Mouse (Mus musculus) left cerebral cortex, postnatal 10 days (tissue): ENCODE results near the gene Grhl1. TPM values are rescaled to one million over a fixed set of nuclear protein-coding genes. Genes with fewer than 3 reads are reported as not detected.
"Not testable (repeated sequence)": the region's sequence is repeated elsewhere in the genome, so short reads cannot be mapped to it uniquely, and the experiment has no call there.

Source experiments
- DNase-seq, 2 experiments: peaks; one replicate each; pipeline ENCODE4 v3.0.0; 2021 to 2022; ENCODE audit warnings: low spot score in 2 of 2, mixed read lengths in 1 of 2; ENCODE audit errors: extremely low spot score in 1 of 2
- intact Hi-C: fragments of 180-260 bp; cut with DNase I; formaldehyde crosslinking; loops from one replicate; pipeline ENCODE4 v1.15.1; 2025
- total RNA-seq, 2 experiments: library from RNA; stranded (reverse); gene quantifications; 2 replicates each; pipeline ENCODE4 v1.2.3; 2021

Grhl1 gene
- total RNA-seq, 2 experiments from 2014 or later, result 7.9 to 9.5 TPM

DNA sequence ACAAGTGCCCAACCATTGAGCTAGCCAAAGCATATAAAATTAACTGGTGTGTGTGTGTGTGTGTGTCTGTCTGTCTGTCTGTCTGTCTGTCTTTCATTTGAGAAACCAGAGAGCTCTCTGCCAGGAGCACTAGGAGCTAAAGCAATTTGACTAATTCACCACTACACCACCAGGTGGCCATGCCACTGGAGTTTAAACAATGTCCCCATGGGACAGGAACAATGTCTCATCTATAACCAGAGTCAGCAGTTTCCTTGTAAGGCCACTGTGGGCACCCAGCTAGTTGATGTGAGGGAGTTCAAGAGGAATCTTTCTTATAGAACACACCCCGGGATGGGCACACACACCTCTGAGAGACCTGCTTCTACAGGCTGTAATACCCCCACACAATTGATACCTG lies 58.1 kb downstream of the Grhl1 start:
- intact Hi-C loops, result no loop called here
- no peak for DNase-seq

DNA sequence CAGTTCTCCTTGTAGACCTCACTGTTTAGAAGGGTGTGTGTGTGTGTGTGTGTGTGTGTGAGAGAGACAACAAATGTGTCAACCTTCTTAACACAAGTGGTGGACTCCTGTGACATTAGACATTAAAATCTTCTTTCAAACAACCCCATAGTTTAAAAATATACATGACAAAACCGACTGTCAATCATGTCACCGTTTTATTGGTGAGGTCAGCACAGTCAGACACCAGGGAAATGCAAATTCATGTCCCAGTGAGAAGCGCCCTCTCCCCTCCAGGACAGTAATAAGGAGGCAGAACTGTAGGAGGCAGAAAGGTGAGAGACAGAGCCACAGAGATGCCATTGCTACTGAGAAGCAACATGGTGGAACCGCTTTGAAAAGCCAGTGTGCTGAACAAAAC lies 60.3 kb downstream of the Grhl1 start:
- DNase-seq, result no peak
- intact Hi-C loops, result no loop called here

DNA sequence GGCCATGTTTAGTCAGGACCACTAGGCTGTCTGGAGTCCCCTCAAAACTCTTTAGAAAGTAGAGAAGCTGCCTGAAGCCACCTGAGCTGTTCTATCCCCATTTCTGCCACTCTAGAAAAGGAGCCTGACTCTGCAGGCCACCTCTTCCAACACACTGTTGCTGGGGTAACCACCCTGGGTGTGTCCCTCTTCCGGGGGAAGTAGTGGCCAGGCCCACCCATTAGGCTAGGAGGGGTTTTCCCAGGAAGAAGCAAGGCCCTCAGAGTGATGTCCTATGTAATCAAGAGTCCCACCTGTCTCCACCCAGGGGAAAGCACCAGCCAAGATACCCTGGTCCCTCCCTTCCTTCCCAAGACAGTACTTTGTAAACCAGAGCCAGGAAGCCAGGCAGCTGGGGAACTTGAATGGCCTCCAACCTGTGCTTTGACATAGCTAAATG lies 61.7 kb downstream of the Grhl1 start:
- intact Hi-C loops, result no loop called here
- peak in 1 of 2 experiments; percentile 58 for DNase-seq

DNA sequence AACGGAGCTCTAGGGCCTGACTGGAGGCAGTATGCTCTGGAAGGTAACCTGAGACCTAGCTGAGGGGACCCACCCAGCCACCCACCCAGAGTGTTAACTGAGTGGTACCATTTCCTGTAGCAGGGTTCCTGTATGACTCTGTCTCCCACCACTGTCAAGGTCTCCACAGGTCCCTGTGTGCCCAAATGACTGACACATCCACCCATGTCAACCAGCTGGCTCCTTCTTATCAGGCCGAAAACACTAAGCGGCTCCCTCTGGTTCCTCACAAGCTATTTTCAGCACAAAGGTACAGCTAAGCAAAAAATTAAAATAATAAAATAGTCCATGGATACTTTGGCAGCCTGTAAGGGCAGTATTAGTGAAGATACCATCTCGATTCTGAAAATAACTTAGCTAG lies 62.1 kb downstream of the Grhl1 start:
- intact Hi-C loops, result no loop called here
- DNase-seq, result no peak

DNA sequence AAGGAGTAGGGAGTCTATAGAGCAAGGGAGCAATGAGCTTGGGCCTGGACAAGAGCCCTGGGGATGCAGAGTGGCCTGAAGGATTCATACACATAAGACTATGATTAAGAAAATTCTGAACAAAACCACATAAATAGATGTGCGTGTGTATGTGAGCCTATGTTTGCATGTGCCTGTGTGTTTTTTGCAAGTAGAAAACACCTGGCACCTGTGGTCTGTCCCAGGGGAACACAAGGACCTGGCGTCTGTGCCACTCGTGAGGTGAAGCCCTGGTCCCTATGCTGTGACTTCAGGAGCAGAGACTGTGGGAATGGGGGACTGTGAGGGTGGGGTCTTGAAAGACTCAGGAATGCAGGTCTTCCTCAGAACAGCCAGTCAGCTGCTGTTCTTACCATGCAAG lies 62.6 kb downstream of the Grhl1 start:
- intact Hi-C loops, result no loop called here
- DNase-seq, result no peak

DNA sequence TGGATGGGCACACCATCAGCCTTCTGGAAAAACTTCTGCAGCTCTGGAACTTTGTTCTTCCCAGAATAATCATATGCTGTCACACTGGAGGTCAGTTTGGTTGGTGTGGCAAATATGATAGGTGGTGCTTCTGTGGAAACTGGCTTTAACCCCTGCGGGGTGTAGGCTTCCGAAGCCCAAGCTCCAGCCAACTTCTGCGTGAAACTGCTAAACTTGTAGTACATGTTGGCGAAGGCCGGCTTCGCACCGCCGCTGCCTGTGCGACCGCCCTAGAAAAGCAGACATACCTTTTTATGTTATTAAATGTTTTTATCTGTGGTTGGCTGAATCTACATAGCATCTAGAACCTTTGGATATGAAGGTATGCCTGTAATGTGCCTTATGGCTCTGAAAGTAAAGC lies 66.7 kb downstream of the Grhl1 start:
- intact Hi-C loops, DNase-seq: not testable (repeated sequence)

DNA sequence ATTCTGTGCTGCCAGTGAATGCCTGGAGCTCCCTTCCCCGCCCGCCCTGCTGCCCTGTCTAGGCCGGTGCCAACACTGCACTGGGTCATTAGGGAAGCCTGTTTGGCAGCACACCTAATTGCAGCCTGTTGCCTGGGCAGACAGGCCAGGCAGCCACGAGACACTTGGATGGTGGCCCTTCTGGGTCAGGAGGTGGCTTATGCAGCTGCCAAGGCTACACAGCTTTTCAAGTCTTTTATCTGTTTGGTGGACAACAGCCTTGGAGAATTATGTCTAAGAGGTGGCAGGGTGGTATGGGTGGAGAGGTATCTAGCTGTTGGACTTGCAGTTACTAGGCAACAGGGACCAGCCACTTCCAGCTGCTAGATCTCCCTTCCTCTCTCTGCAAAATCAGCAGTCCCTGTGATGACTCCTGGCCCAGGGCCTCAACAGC lies 70.3 kb downstream of the Grhl1 start:
- peak; percentile 69 to 80 for DNase-seq
- intact Hi-C loops, result no loop called here

DNA sequence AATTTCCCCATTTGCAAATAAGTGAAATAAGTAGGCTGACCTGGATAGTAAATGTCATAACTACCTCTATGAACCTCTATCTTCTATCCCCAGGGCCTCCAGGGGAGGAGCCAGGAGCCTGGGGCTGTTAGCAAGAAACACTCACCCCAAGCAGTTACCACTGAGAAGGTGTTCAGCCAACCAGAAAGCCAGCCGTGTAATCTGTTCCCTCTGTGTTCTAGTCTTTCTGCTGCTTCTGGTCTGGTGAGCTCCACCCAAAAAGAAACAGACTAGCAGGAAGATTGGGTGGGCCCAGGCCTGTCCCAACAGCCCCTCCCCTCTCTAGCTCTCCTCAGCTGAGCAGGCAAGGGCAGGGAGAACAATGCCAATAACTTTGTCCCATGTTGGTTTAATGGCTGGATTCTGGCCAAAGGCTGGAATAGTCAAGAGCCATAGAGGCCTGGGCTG lies 72.1 kb downstream of the Grhl1 start:
- DNase-seq, result peak in 1 of 2 experiments; percentile 42
- intact Hi-C loops, result no loop called here

DNA sequence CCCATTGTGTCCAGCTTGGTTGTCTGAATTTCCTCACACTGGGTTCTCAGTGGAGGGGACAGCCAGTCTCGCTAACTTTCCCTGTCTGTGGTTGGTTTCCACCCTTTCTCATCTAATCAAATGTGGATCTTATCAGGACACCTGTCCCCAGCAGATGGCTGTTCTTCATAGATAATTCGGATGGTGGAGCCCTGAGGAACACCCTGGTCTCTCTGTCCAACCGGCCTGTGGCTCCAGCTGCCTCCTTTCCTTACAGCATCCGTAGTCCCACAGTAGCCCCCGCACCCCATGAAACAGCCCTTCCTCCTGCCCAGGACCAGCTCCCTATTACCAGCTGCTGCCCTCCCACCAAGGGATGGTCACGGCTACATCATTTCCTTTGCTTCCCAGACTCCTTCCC lies 73.8 kb downstream of the Grhl1 start:
- intact Hi-C loops, result no loop called here
- no peak for DNase-seq

DNA sequence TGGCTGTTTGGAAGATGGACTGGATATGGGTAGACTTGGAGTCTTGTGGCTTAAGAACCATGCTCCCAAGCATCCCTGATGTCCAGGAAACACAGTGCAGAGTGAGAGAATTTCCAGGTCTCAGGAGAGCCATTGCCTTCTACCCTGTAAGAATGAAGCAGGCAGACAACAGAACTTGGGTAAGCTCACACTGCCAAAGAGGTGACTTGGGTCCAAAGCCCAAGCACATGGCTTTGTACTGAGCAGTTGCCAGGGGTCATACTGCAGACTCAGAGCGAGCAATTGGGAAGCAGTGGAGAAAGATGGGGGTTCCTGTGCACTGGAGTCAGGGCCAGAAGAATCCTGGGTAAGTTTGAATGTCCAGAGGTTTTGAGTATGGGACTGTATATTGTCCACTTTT lies 76.0 kb downstream of the Grhl1 start:
- intact Hi-C loops, result no loop called here
- DNase-seq, result no peak

DNA sequence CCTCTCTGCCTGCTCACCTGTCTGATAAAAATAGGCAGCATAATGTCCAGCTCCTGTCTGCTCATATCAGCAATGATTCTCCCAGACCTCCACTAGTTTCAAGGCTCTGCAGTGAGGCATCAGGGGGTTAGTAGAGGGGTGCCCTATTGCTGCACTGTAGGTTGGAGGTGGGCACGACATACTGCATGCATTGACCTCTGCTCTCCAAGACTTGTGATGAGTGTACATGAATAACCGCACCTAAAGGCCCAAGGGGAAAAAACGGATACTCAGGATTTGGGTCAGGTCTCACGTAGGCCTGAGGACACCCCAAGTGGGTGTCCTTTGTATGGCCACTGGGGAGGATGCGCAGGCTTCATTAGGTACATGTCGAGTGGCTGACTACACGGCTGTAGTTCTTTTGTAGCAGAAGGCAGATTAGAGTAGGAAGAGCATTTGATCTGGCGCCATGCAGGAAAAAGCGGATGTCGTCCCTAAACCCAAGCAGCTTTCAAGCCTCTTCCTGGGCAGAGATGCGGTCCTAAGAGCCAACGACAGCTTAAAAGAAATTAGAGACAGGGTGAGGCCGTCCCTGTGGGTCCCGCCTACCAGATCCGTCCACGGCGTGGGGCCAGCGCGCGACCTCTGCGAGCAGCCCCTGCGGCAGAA lies 78.5 kb downstream of the Grhl1 start:
- no peak for DNase-seq

DNA sequence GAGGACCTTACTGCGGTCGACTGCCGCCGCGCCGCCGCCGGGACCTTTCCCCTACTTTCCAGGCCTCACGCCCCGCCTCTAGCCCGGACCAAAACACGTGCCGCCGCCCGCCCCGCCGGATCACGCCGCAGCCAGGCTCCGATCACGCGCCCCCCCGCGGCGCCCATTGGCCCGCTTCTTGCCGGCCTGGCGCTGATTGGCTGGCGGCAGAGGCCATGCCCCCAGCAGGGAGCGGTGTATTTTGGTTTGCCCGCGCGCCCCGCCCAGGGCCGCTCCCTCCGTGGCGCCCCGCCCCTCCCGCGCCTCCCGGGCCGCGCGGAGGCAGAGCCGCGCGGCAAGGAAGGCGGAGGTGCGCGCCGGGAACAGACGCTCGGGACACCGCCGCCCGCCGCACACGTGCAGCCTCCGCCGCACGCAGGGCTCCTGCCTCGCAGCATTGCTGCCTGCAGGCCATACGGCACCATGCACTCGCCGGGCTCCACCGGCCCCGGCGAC lies 79.0 kb downstream of the Grhl1 start, which contains the start of gene Klf11:
Klf11 (plus strand) TSS at position 212 of the 495 bp plus-strand sequence.
- intact Hi-C loops, result no loop called here
- DNase-seq, result peak; percentile 95 to 99

More for the DNA sequence above, 78.5 kb downstream of the Grhl1 start:
- intact Hi-C loops, result no loop called here

DNA sequence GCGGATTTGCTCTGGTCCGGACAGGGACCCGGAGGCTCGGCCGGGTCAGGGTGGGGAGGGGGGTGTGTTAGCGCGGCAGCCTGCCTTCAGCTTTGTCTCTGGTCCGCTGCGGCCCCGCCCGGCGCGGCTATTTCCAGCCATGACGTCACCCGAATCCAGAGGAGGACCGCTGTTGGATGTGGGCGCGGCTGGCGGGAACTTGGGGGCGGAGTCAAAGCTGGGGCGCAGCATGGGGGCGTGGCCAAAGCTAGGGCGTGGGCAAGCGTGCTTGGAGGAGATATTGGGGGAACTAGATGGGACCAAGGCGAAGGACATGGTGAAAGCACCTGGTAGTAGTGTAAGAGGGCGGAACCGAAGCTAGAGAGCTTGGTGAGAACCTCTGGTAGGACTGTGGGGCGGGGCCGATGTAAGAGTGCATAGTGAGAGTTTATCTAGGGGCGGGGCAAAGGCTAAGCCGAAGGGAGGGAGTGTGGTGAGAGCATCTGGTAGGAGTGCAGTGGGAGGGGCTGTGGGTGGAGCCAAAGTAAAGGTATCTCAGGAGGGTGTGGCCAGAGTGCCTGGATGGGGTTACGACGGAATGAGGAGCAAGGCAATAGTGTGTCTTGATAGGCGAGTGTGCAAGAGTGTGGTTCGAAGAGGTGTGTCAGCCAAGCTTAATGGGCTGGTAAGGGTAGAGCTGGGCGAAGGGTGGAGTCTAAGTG lies 79.7 kb downstream of the Grhl1 start:
- intact Hi-C loops, result no loop called here
- peak; percentile 87 to 97 for DNase-seq

DNA sequence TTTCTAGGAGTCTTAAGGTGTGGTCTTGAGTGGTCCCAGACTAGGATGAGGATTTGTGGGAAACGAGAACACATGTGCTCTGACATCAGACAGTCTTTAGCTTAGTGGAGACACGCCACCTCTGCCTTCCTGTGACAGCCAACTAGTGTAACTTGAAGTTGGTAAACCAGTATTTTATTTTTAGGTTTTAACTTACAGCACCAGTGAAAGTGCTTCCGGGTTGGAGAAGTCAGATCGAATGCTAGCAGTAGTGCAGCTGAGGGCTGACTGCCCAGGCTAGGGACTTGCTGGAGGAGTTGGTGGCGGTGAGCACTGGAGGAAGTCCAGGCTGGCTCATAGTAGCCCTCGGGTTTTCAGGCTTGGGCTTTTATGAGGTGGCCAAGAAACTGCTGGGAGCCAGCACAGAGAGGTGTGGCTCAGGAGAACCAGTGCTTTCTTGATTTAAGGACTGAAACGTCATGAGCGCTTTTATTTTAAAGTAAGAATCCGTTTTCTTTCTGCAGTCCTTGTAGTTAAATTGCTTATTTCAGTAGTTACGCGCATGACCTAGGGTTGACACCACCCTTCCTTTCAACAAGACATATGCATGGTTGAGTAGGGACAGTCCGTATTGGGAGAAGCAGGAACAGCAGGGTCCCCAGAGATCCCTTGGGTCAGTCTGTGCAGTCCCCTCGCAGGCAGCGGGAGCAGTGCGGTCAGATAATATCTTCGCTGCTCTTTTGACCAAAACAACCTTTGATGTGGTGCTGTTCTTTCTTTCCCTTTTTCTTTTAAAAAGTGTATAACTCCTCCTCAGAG lies 82.2 kb downstream of the Grhl1 start:
- intact Hi-C loops, result no loop called here
- DNase-seq, result no peak

DNA sequence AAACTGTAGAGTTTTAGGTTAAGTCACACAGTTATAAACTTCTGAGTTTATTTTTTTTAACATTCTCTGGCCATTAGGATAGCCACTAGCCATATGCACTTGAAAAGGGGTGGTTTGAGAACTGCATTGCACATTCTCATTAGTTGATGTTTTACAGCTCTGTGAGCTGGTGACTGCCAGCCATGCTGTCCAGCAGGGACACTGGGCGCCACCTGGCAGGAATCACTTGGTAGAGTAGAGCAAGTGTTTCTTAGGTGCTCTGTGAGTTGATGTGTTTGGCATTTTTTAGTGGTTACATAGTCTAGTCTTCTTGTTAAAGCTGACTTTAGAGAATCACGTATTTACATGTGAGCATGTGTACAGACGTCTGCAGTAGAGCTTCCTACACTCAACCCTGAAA lies 84.4 kb downstream of the Grhl1 start:
- intact Hi-C loops, result no loop called here

DNA sequence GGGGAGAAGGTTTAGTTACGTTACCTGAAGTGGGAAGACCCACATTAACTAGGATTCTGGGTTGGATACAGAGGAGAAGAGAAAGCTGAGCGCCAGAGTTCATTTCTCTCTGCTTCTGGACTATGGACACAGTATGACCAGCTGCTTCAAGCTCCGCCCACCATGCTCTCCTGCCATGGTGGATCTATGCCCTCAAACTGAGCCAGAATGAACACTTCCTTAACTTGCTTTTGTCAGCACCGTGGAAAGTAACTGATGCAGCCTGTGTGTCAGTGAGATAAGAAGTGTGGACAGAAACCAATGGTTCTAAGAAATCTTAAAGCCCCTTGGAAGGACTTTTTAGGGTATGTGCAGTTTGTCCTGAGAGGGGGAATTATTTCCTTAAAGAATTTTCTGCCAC lies 86.9 kb downstream of the Grhl1 start:
- intact Hi-C loops, result no loop called here
- no peak for DNase-seq

More for the DNA sequence above, 84.4 kb downstream of the Grhl1 start:
- no peak for DNase-seq

DNA sequence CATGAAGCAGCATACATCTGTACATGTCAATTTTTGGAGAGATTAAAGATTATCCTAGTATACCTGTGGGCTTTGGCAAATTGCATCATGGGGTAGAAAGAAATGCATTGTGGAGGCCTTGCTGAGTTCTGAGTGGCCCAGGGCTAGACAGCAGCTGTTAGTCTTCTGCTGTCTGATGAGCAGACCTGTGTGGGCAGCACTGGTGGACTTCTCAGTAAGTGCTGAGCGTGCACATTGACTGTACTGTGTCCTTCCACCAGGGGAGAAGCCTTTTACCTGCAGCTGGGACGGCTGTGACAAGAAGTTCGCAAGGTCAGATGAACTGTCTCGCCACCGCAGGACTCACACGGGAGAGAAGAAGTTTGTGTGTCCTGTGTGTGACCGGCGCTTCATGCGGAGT lies 87.8 kb downstream of the Grhl1 start:
- DNase-seq, result no peak
- intact Hi-C loops, result no loop called here

DNA sequence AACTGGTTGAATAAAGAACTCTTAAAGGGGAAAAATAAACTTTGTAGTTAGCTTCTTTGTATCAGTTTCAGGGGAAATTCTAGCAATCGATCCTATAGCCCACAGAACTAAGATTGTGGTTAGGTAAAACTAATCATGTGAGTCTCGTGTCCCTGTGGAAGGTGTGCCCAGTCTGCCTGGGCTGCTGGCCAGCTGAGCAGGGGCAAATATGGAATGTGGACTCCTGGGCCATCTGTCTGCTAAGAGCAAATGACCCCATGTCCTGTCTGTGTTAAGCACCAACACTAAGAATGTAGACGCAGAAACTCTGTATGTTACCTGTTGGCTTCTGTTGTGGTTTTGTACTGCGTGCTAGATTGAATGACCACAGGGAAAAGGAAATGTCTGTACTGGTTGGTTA lies 89.0 kb downstream of the Grhl1 start:
- DNase-seq, result no peak
- intact Hi-C loops, result no loop called here

DNA sequence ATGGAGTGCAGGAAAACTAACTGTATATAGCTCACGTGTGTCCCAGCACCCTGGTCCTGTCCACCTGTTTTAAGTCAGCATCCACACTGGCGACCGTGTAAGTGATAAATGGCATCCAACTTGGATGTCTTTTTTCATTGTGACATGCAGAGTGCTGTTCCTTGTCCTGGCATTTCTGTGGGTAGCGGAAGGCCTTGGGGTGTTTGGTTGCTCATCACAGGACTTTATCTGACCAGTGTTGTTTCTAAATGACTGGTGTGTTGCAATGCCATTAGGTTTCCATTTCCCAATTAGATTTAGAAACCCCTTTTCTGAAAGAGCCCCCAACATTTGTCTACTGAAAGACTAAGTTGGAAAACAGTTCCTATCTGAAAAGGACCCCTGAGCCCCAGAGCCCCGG lies 90.0 kb downstream of the Grhl1 start:
- intact Hi-C loops, result no loop called here
- no peak for DNase-seq
